Mouse (Mus musculus) small intestine, adult 2 months (tissue): Measurements from ENCODE around the gene Ubr2.

Experiments
- CTCF ChIP-seq: fragments of 200-500 bp; IDR thresholded peaks from 2 replicates; pipeline ENCODE4 v1.5.1; 2012; ENCODE audit warnings: low read depth, mild to moderate bottlenecking, control low read depth, inconsistent platforms, low read length, moderate library complexity, mixed read lengths; ENCODE audit not compliant: insufficient replicate concordance, insufficient read length; ENCODE audit errors: extremely low read depth
- POLR2A ChIP-seq: fragments of 200-500 bp; IDR thresholded peaks from 2 replicates; pipeline ENCODE4 v1.6.1; 2012; ENCODE audit warnings: low read depth, mild to moderate bottlenecking, control low read depth, inconsistent platforms, low read length, moderate library complexity

DNA sequence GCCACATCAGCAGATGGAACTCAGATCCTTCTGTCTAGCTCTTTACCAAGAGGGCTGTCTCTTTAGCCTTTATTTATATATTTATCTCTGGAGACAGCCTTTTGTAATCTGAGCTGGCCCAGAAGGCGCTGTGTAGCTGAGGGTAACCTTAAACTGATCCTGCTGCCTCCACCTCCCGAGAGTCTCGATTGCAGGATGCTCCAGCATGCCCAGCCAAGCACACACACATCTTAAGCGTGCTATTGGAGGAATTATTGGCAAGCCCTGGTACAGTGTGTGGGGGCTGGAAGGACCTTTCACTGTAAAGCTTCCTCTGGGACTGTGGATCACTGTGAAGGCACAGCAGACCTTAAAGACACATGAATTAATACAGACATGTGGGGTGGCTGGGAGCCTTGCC lies 91.4 kb downstream of the Ubr2 start:
- no peak for TF ChIP-seq CTCF
- TF ChIP-seq POLR2A: no peak
